Mouse (Mus musculus): ENCODE measurements around the gene Utp15. TPM values are rescaled to one million over a fixed set of nuclear protein-coding genes. Genes with fewer than 3 reads are reported as not detected.

The Utp15 gene
- polyA plus RNA-seq, 1 experiment from 2014 or later, result 27.3 TPM

GRCm38 (mm10) chr13:98290719-98291118 lies 27.9 kb upstream of the Utp15 start:
- no peak overlapping the region for H3K27ac ChIP-seq
- H3K4me3 ChIP-seq, result no peak overlapping the region
- H3K4me1 ChIP-seq (replicated peaks), result no peaks in the 10 kb centered on the region
- H3K27me3 ChIP-seq, result no peaks in the 10 kb centered on the region
- no peak overlapping the region for H3K9ac ChIP-seq
- WGBS, result 42% methylated on average over 2 of the region's 2 CpGs
- no peak overlapping the region for H3K4me2 ChIP-seq
- no peaks in the 10 kb centered on the region for H3K9me3 ChIP-seq
- H3K36me3 ChIP-seq, result no peaks in the 10 kb centered on the region
- ATAC-seq (ENCODE audit: low FRiP score), result no peak

GRCm38 (mm10) chr13:98280990-98281650 lies 18.3 kb upstream of the Utp15 start:
- no peaks in the 10 kb centered on the region; the same call in 1 of the 2 replicates for H3K36me3 ChIP-seq
- no peaks in the 10 kb centered on the region for H3K27me3 ChIP-seq
- H3K9ac ChIP-seq, result no peak overlapping the region
- no peak for ATAC-seq (ENCODE audit: low FRiP score)
- no peak overlapping the region for H3K4me2 ChIP-seq
- H3K27ac ChIP-seq, result no peak overlapping the region
- no peaks in the 10 kb centered on the region for H3K4me1 ChIP-seq (replicated peaks)
- no peak overlapping the region for H3K4me3 ChIP-seq
- 81% methylated on average over 12 of the region's 12 CpGs for WGBS
- no peaks in the 10 kb centered on the region for H3K9me3 ChIP-seq

- no peak within 1 kb of the TSS for H3K27ac ChIP-seq
- no peaks in the 10 kb centered on the region for H3K27me3 ChIP-seq
- H3K4me3 ChIP-seq, result no peak within 1 kb of the TSS
- H3K4me2 ChIP-seq, result no peak within 1 kb of the TSS
- peaks cover 11% of the 10 kb centered on the region for H3K36me3 ChIP-seq
- no peaks in the 10 kb centered on the region for H3K4me1 ChIP-seq (replicated peaks)
- no peak within 1 kb of the TSS for H3K9ac ChIP-seq
- no peak for ATAC-seq (ENCODE audit: low FRiP score)
- no peaks in the 10 kb centered on the region for H3K9me3 ChIP-seq
- whole genome bisulfite sequencing, result 91% methylated on average over 5 of the region's 5 CpGs
These were observed 16.8 kb upstream of the Utp15 start, which contains the start of gene Gm21976 for GRCm38 (mm10) chr13:98279686-98280085. Gene Gm21976 (plus strand): TSS chr13:98279887.

- no peaks in the 10 kb centered on the region for H3K9me3 ChIP-seq
- no peak overlapping the region for H3K27ac ChIP-seq
- H3K4me1 ChIP-seq (replicated peaks), result no peaks in the 10 kb centered on the region
- WGBS, result 87% methylated on average over 2 of the region's 2 CpGs
- no peak overlapping the region for H3K4me2 ChIP-seq
- peaks cover 31% of the 10 kb centered on the region for H3K36me3 ChIP-seq
- no peaks in the 10 kb centered on the region for H3K27me3 ChIP-seq
- ATAC-seq (ENCODE audit: low FRiP score), result no peak
- H3K9ac ChIP-seq, result no peak overlapping the region
- H3K4me3 ChIP-seq, result no peak overlapping the region
These were observed 14.7 kb upstream of the Utp15 start for GRCm38 (mm10) chr13:98277501-98277900.

GRCm38 (mm10) chr13:98276253-98276652 lies 13.4 kb upstream of the Utp15 start:
- H3K4me2 ChIP-seq, result no peak overlapping the region
- H3K27ac ChIP-seq, result no peak overlapping the region
- WGBS, result 94% methylated on average over 7 of the region's 7 CpGs
- H3K4me1 ChIP-seq (replicated peaks), result no peaks in the 10 kb centered on the region
- no peaks in the 10 kb centered on the region for H3K27me3 ChIP-seq
- no peak overlapping the region for H3K9ac ChIP-seq
- no peak for ATAC-seq (ENCODE audit: low FRiP score)
- no peak overlapping the region for H3K4me3 ChIP-seq
- peaks cover 43% of the 10 kb centered on the region for H3K36me3 ChIP-seq
- no peaks in the 10 kb centered on the region for H3K9me3 ChIP-seq

GRCm38 (mm10) chr13:98275646-98276045 lies 12.8 kb upstream of the Utp15 start:
- WGBS, result 97% methylated on average over 4 of the region's 4 CpGs
- Histone ChIP-seq H3K27me3 (no peaks in the 10 kb centered on the region), H3K9me3 (no peaks in the 10 kb centered on the region), H3K4me2 (no peak overlapping the region), H3K4me3 (no peak overlapping the region), H3K27ac (no peak overlapping the region), H3K36me3 (peaks cover 49% of the 10 kb centered on the region), H3K9ac (no peak overlapping the region), H3K4me1 (replicated peaks) (no peaks in the 10 kb centered on the region)
- ATAC-seq (ENCODE audit: low FRiP score), result no peak

- Histone ChIP-seq H3K9ac (no peak overlapping the region), H3K27ac (no peak overlapping the region), H3K9me3 (no peaks in the 10 kb centered on the region), H3K4me3 (no peak overlapping the region), H3K36me3 (peaks cover 59% of the 10 kb centered on the region), H3K27me3 (no peaks in the 10 kb centered on the region), H3K4me2 (no peak overlapping the region), H3K4me1 (replicated peaks) (no peaks in the 10 kb centered on the region)
- WGBS, result 94% methylated on average over 9 of the region's 9 CpGs
- ATAC-seq (ENCODE audit: low FRiP score), result no peak
These were observed 11.2 kb upstream of the Utp15 start for GRCm38 (mm10) chr13:98274023-98274422.

- H3K4me1 ChIP-seq (replicated peaks), result peaks cover 23% of the 10 kb centered on the region
- peak overlapping the region; percentile 97 for H3K4me2 ChIP-seq
- no peak for ATAC-seq (ENCODE audit: low FRiP score)
- H3K4me3 ChIP-seq, result peak overlapping the region; percentile 88
- H3K27me3 ChIP-seq, result no peaks in the 10 kb centered on the region
- peaks cover 23% of the 10 kb centered on the region for H3K36me3 ChIP-seq
- no peaks in the 10 kb centered on the region for H3K9me3 ChIP-seq
- H3K9ac ChIP-seq, result peak overlapping the region; percentile 92
- H3K27ac ChIP-seq, result no peak overlapping the region
- WGBS, result 24% methylated on average over 5 of the region's 5 CpGs
These were observed 1.3 kb upstream of the Utp15 start for GRCm38 (mm10) chr13:98264111-98264510.

GRCm38 (mm10) chr13:98263458-98263987 lies 682 bp upstream of the Utp15 start:
- Histone ChIP-seq H3K9me3 (no peaks in the 10 kb centered on the region), H3K9ac (peak overlapping the region; percentile 92), H3K4me2 (peak overlapping the region; percentile 97), H3K27me3 (no peaks in the 10 kb centered on the region), H3K4me3 (peak overlapping the region; percentile 88), H3K36me3 (peaks cover 20% of the 10 kb centered on the region), H3K27ac (peak overlapping the region; percentile 96), H3K4me1 (replicated peaks) (peaks cover 23% of the 10 kb centered on the region)
- WGBS, result under 1% methylated on average over 16 of the region's 16 CpGs
- ATAC-seq (ENCODE audit: low FRiP score), result peak; percentile 11; the same call in 1 of the 2 replicates

- Histone ChIP-seq H3K4me3 (no peak overlapping the region), H3K27me3 (no peaks in the 10 kb centered on the region), H3K36me3 (peaks cover 80% of the 10 kb centered on the region), H3K27ac (no peak overlapping the region), H3K9me3 (no peaks in the 10 kb centered on the region), H3K9ac (no peak overlapping the region), H3K4me2 (no peak overlapping the region), H3K4me1 (replicated peaks) (no peaks in the 10 kb centered on the region)
- no peak for ATAC-seq (ENCODE audit: low FRiP score)
- 72% methylated on average over 9 of the region's 9 CpGs for WGBS
These were observed 7.9 kb downstream of the Utp15 start for GRCm38 (mm10) chr13:98254921-98255320.

- peaks cover 67% of the 10 kb centered on the region for H3K36me3 ChIP-seq
- H3K4me1 ChIP-seq (replicated peaks), result peaks cover 2% of the 10 kb centered on the region; the same call in 1 of the 2 replicates
- H3K4me2 ChIP-seq, result no peak overlapping the region
- whole genome bisulfite sequencing, result 92% methylated on average over 10 of the region's 10 CpGs
- H3K27ac ChIP-seq, result no peak overlapping the region
- H3K9me3 ChIP-seq, result no peaks in the 10 kb centered on the region
- ATAC-seq (ENCODE audit: low FRiP score), result no peak
- no peaks in the 10 kb centered on the region for H3K27me3 ChIP-seq
- no peak overlapping the region for H3K9ac ChIP-seq
- H3K4me3 ChIP-seq, result no peak overlapping the region
These were observed 13.2 kb downstream of the Utp15 start for GRCm38 (mm10) chr13:98249594-98249993.

GRCm38 (mm10) chr13:98245386-98245785 lies 17.5 kb downstream of the Utp15 start:
- H3K4me1 ChIP-seq (replicated peaks), result peaks cover 8% of the 10 kb centered on the region
- H3K27me3 ChIP-seq, result no peaks in the 10 kb centered on the region
- H3K9me3 ChIP-seq, result no peaks in the 10 kb centered on the region
- H3K4me2 ChIP-seq, result no peak overlapping the region
- no peak overlapping the region for H3K9ac ChIP-seq
- WGBS, result 61% methylated on average over 7 of the region's 7 CpGs
- ATAC-seq (ENCODE audit: low FRiP score), result no peak
- H3K27ac ChIP-seq, result no peak overlapping the region
- H3K4me3 ChIP-seq, result no peak overlapping the region
- H3K36me3 ChIP-seq, result peaks cover 32% of the 10 kb centered on the region

All from hindbrain, embryonic 13.5 days (tissue).